Mouse (Mus musculus) lung, embryonic 14.5 days (tissue): ENCODE measurements around the gene Fam241a. TPM values are rescaled to one million over a fixed set of nuclear protein-coding genes. Genes with fewer than 3 reads are reported as not detected.
A peak's percentile ranks its signal among the peaks of the same experiment; 100 is the strongest.

Source experiments
- ATAC-seq: fragments of 200-750 bp; cut with Nextera tagmentation; 2 replicates; pipeline ENCODE4 v1.8.0; 2017; ENCODE audit warnings: mild to moderate bottlenecking, moderate TSS enrichment, moderate library complexity; ENCODE audit not compliant: insufficient read depth
- DNase-seq: peaks from one replicate; pipeline ENCODE4 v3.0.0-alpha.2; 2015
- H3K27ac ChIP-seq: fragments of 300-500 bp; sonication (generic); 2 replicates; pipeline ENCODE4 v1.5.1; 2014; ENCODE audit warnings: low read depth, mild to moderate bottlenecking, moderate library complexity
- H3K27me3 ChIP-seq: fragments of 300-500 bp; sonication (generic); 2 replicates; pipeline ENCODE4 v1.6.1; 2014; ENCODE audit warnings: low read length, control low read depth; ENCODE audit not compliant: insufficient read depth
- H3K36me3 ChIP-seq: fragments of 300-500 bp; sonication (generic); 2 replicates; pipeline ENCODE4 v1.6.1; 2014; ENCODE audit warnings: control low read depth; ENCODE audit not compliant: insufficient read depth
- H3K4me1 ChIP-seq: fragments of 300-500 bp; sonication (generic); 2 replicates; pipeline ENCODE4 v1.6.1; 2014; ENCODE audit warnings: antibody characterized with exemption, control low read depth; ENCODE audit not compliant: insufficient read depth
- H3K4me2 ChIP-seq: fragments of 300-500 bp; sonication (generic); 2 replicates; pipeline ENCODE4 v1.6.1; 2014; ENCODE audit warnings: mild to moderate bottlenecking
- H3K4me3 ChIP-seq: fragments of 300-500 bp; sonication (generic); 2 replicates; pipeline ENCODE4 v1.5.1; 2014; ENCODE audit warnings: low read depth, low read length
- H3K9ac ChIP-seq: fragments of 300-500 bp; sonication (generic); 2 replicates; pipeline ENCODE4 v1.6.1; 2014
- H3K9me3 ChIP-seq: fragments of 300-500 bp; sonication (generic); 2 replicates; pipeline ENCODE4 v1.6.1; 2016; ENCODE audit warnings: low read depth, low read length, control low read depth
- CTCF ChIP-seq: IDR thresholded peaks from 2 replicates; pipeline ENCODE4 v1.5.1; 2016; ENCODE audit warnings: antibody characterized with exemption, low read depth
- WGBS: fragments of 180-500 bp; shearing (Covaris S2); extraction: QIAGEN DNeasy Blood & Tissue Kit; methylation state at CpG from one replicate; pipeline ENCODE4 v1.1.7; 2014; 5-methylcytosine and 5-hydroxymethylcytosine counted together
- polyA plus RNA-seq: library from polyadenylated mRNA; unstranded; fragments of >200 nt; fragmentation: Nextera tagmentation; extraction: Ambion mirVana; gene quantifications from 2 replicates; pipeline ENCODE4 v1.2.1, GENCODE M21; 2014

The Fam241a gene
- polyA plus RNA-seq, 1 experiment from 2014 or later, result 6.6 TPM

GRCm38 (mm10) chr3:127894981-127895779 lies 944 bp downstream of the Fam241a start:
- DNase-seq (no peak), ATAC-seq (no peak)
- Histone ChIP-seq H3K27me3 (peaks cover 9% of the 10 kb centered on the region; the same call in 1 of the 2 replicates), H3K9me3 (no peaks in the 10 kb centered on the region), H3K27ac (no peak overlapping the region), H3K4me2 (peak overlapping the region; percentile 80), H3K4me1 (no peaks in the 10 kb centered on the region), H3K36me3 (no peaks in the 10 kb centered on the region), H3K4me3 (peak overlapping the region; percentile 64), H3K9ac (peak overlapping the region; percentile 64)
- TF ChIP-seq CTCF, result no peak
- 40% methylated on average over 7 of the region's 7 CpGs for WGBS

GRCm38 (mm10) chr3:127893902-127894301 lies 2.2 kb downstream of the Fam241a start:
- no peaks in the 10 kb centered on the region for H3K9me3 ChIP-seq
- H3K4me2 ChIP-seq, result peak overlapping the region; percentile 31; the same call in 1 of the 2 replicates
- no peak overlapping the region for H3K4me3 ChIP-seq
- no peaks in the 10 kb centered on the region for H3K4me1 ChIP-seq
- no peaks in the 10 kb centered on the region for H3K36me3 ChIP-seq
- H3K27me3 ChIP-seq, result peaks cover 9% of the 10 kb centered on the region; the same call in 1 of the 2 replicates
- no peak for DNase-seq
- no peak for TF ChIP-seq CTCF
- no peak for ATAC-seq
- no peak overlapping the region for H3K27ac ChIP-seq
- WGBS, result 76% methylated on average over 7 of the region's 7 CpGs
- no peak overlapping the region for H3K9ac ChIP-seq

- ATAC-seq, result no peak
- Histone ChIP-seq H3K27me3 (peaks cover 9% of the 10 kb centered on the region; the same call in 1 of the 2 replicates), H3K9ac (no peak overlapping the region), H3K36me3 (no peaks in the 10 kb centered on the region), H3K9me3 (no peaks in the 10 kb centered on the region), H3K4me3 (no peak overlapping the region), H3K4me2 (no peak overlapping the region), H3K4me1 (no peaks in the 10 kb centered on the region), H3K27ac (no peak overlapping the region)
- DNase-seq, result no peak
- whole genome bisulfite sequencing, result 41% methylated on average over 10 of the region's 10 CpGs
- TF ChIP-seq CTCF, result no peak
Measured at GRCm38 (mm10) chr3:127891906-127892305, 4.2 kb downstream of the Fam241a start.

GRCm38 (mm10) chr3:127890008-127890407 lies 6.1 kb downstream of the Fam241a start:
- no peaks in the 10 kb centered on the region for H3K4me1 ChIP-seq
- no peak overlapping the region for H3K9ac ChIP-seq
- peaks cover 8% of the 10 kb centered on the region; the same call in 1 of the 2 replicates for H3K27me3 ChIP-seq
- H3K4me3 ChIP-seq, result no peak overlapping the region
- H3K9me3 ChIP-seq, result no peaks in the 10 kb centered on the region
- TF ChIP-seq CTCF, result no peak
- H3K36me3 ChIP-seq, result no peaks in the 10 kb centered on the region
- no peak for DNase-seq
- H3K27ac ChIP-seq, result no peak overlapping the region
- H3K4me2 ChIP-seq, result no peak overlapping the region
- ATAC-seq, result no peak

GRCm38 (mm10) chr3:127889570-127889969 lies 6.6 kb downstream of the Fam241a start:
- no peaks in the 10 kb centered on the region for H3K9me3 ChIP-seq
- H3K4me2 ChIP-seq, result no peak overlapping the region
- no peak for ATAC-seq
- H3K27ac ChIP-seq, result no peak overlapping the region
- H3K9ac ChIP-seq, result no peak overlapping the region
- WGBS, result 55% methylated on average over 3 of the region's 3 CpGs
- peaks cover 4% of the 10 kb centered on the region; the same call in 1 of the 2 replicates for H3K27me3 ChIP-seq
- H3K36me3 ChIP-seq, result no peaks in the 10 kb centered on the region
- H3K4me3 ChIP-seq, result no peak overlapping the region
- no peaks in the 10 kb centered on the region for H3K4me1 ChIP-seq
- TF ChIP-seq CTCF, result no peak
- DNase-seq, result no peak

- Histone ChIP-seq H3K27me3 (no peaks in the 10 kb centered on the region), H3K27ac (no peak overlapping the region), H3K9me3 (no peaks in the 10 kb centered on the region), H3K4me1 (no peaks in the 10 kb centered on the region), H3K36me3 (no peaks in the 10 kb centered on the region), H3K9ac (no peak overlapping the region), H3K4me2 (no peak overlapping the region), H3K4me3 (no peak overlapping the region)
- DNase-seq (no peak), ATAC-seq (peak; percentile 47; the same call in 1 of the 2 replicates)
- TF ChIP-seq CTCF, result no peak
- 54% methylated on average over 2 of the region's 2 CpGs for WGBS
Measured at GRCm38 (mm10) chr3:127881684-127882083, 14.4 kb downstream of the Fam241a start.

GRCm38 (mm10) chr3:127879968-127880367 lies 16.2 kb downstream of the Fam241a start:
- 85% methylated on average over 3 of the region's 3 CpGs for WGBS
- DNase-seq, result no peak
- TF ChIP-seq CTCF, result no peak

More at GRCm38 (mm10) chr3:127879968-127880367, 16.2 kb downstream of the Fam241a start:
- Histone ChIP-seq H3K4me2 (no peak overlapping the region), H3K9me3 (no peaks in the 10 kb centered on the region), H3K27me3 (no peaks in the 10 kb centered on the region), H3K4me3 (no peak overlapping the region), H3K27ac (no peak overlapping the region), H3K4me1 (no peaks in the 10 kb centered on the region), H3K9ac (no peak overlapping the region), H3K36me3 (no peaks in the 10 kb centered on the region)
- no peak for ATAC-seq
